Mouse (Mus musculus) adrenal gland, postnatal 25 days (tissue): ENCODE results near the gene Irs3. TPM values are rescaled to one million over a fixed set of nuclear protein-coding genes. Genes with fewer than 3 reads are reported as not detected.

Source experiments
- DNase-seq: peaks from one replicate; pipeline ENCODE4 v3.0.0; 2021; ENCODE audit warnings: mixed read lengths
- long read RNA-seq: library from polyadenylated mRNA; stranded (forward); transcript quantifications from one replicate; pipeline ENCODE4 v2.0.0, GENCODE M21; 2021
- total RNA-seq: library from RNA; stranded (reverse); gene quantifications from 2 replicates; pipeline ENCODE4 v1.2.3, GENCODE M21; 2021

Irs3 gene
- total RNA-seq, result 4.9 and 5.7 TPM in 2 replicates
- long read RNA-seq, partial matches to known transcripts, result 0 of 5 reads
- long read RNA-seq, other reads (novel, unspliced or antisense), result 1 of 5 reads

DNA sequence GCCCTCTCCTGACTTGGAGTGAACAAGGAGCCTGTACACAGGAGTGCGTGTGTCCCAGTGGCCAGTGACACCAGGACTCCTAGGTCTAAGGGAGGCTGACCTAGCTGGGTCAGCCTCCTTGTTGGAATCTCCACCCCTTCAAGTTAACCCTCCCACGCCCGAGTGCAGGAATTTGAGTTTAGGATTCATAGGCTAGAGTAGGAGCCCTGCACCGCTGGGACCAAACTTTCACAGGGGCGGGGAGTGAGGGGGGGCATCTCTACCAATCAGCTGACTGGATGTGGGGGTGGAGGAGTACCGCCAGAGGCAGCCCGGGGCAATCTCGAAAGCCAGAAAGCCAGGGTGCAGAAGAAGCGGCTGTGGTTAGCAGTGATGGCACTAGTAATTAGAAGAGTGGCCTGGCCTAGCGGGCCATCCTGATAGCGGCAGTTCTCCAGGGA is at the start of gene Irs3:
Gene Irs3, minus strand, starts transcription at position 63 of the 440 bp plus-strand sequence.
- DNase-seq, result no peak

- no peak for DNase-seq
Observed at GRCm38 (mm10) chr5:137694796-137695195, 49.3 kb upstream of the Irs3 start.

DNA sequence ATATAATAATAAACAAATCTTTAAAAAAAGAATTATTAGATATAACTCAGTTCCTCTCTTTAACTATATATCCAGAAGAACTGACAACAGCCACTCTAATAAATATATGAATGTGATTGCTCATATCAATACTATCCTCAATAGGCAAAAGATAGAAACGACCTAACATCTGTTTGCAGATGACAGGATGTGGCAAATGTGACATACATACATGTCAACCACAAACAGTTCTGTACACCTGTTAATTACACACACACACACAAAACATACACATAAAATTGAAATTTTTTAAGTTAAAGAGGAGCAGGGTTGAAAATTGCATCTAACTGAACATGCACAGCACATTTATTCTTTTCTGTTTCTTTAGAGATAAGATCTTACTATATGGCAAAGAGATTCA is 46.4 kb upstream of the Irs3 start:
- DNase-seq, result no peak

- DNase-seq, result no peak
Observed at GRCm38 (mm10) chr5:137690531-137690930, 45.0 kb upstream of the Irs3 start.

DNA sequence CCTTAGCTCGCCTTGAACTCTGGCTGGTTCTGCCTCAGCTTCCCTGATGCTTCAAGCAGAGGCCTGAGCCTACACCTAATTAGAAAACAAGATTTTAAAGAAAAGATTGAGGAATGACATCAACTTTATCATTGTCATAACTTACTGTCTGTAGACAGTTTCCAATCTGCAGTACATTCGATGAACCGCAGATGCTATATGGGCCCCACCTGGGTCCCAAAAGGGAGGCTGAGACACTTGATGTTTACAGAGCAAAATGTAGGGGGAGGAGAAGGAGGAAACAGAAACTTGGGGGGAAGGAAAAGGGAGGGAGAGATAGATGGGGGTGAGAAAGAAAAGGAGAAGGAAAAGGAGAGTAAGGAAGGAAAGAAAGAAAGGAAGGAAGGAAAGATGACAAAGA is 44.5 kb upstream of the Irs3 start:
- no peak for DNase-seq

DNA sequence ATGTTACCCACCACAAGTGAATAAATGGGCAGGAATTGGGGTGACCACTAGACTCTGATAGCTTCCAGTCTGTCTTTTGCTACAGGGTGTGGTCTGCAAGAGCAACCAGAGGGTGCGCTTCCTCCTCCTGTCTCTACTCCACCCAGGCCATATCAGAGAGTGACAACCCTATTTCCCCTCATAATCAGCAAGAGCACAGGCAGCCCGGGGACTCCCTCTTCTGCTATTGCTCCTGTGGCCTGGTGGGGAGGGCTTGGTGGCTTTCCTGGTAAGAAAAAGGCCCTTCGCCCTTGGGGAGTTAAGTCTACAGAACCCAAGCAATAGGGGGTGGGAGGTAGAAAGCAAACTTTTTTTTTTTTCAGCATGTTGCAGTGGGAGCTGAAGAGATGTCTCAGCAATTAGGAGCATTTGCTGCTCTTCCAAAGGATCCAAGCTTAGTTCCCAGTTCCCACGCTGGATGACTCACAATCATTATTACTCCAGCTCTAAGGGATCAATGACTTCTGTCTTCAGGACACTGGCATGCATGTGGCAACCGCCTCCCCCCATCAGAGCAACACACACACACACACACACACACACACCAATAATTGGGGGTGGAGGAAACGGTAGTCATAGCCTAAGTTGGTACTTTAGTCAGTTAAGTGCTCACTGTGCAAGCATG is 40.7 kb upstream of the Irs3 start:
- no peak for DNase-seq

GRCm38 (mm10) chr5:137685653-137686052 is 40.1 kb upstream of the Irs3 start:
- DNase-seq, result no peak

DNA sequence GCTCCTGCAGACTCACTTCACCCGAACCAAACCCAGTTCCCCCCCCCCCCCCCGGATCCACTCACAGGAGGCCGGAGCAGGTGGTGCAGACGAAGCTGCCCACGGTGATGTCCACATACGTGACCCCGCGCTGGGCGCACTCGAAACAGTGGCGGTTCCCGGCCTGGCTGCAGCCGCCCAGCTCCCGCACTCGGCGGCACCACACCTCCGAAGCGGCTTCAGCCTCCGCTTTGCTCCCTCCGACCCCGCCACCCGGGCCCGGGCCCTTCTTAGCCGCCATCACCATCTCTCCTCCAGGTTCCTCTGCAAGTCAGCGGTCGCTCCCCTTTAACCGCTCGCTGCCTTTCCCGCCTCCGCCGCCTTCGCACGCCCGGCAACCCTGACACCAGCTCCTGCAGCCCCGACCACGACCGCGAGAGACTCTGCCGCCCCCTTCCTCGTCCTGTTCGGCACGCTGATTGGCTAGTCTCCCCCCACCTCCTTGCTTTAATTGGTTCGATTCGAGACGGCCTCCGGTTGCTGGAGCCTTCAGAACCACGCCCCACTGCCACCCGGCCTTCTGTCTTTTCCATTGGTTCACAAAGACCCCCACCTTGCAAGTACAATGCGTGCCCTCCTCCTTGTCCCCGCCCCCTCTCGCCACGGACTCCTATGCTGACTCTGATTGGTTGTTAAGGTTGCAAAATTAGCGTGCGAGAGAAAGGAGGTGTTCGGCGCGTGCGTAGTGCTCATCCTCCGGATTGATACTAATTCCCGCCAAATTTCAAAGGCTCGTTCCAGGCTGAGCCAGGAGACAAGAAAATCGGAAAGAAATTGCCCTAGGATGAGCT is 39.0 kb upstream of the Irs3 start, which contains the start of gene Agfg2:
Gene Agfg2, minus strand, starts transcription at position 433 of the 830 bp plus-strand sequence.
- peak; percentile 96 for DNase-seq

GRCm38 (mm10) chr5:137683388-137684293 is 38.1 kb upstream of the Irs3 start:
- DNase-seq, result no peak

DNA sequence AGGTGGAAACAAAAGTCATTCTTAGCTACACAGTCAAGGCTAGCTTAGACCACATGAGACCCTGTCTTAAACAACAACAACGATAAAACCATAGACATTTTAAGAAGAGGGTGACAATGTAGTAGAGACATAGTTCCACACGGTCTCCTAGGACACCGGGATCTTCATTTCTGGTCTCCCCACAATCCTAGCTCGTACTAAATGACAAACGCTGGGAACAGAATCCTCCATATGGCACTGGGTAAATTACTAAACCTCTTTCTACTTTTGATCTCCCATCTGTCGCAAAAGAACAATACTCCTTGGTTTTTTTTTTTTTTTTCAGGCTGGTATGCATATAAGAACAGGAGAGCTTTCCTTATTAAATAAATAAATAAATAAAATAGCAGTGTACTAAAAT is 37.0 kb upstream of the Irs3 start:
- DNase-seq, result no peak

DNA sequence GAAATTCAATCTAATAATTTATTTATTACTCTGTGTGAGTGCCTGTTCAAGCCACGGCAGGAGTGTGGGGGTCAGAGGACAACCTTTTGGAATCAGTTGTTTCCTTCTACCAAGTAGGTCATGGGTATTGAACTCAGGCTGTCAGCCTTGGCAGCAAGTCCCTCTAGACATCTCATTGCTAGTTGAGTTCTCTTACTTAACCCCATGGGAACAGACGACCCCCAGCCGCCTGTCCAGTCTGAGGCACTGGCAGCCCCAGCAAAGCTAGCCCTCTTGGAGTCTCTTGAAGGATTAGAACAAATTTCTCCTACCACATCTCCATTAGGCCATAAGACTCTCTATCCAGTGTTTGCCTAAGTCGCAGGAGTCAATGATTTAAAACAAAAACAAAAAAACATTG is 34.2 kb upstream of the Irs3 start:
- DNase-seq, result no peak

DNA sequence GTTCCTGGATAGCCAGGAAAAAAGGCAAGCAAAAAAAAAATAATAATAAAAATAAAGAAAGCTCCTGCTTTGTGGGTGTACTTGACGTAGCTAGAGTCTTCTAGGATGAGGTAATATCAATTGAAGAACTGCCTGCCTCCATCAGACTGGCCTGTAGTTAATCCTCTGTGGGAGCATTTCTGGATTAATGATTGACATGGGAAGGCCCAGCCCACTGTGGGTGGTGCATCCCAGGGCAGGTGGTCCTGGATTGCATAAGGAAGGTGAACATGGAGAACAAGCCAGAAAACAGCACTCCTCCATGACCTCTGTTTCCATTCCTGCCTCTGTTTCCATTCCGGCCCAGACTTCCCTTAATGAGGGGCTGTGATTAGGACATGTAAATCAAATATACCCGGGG is 33.2 kb upstream of the Irs3 start:
- no peak for DNase-seq

- no peak for DNase-seq
Observed at GRCm38 (mm10) chr5:137677859-137678258, 32.3 kb upstream of the Irs3 start.

DNA sequence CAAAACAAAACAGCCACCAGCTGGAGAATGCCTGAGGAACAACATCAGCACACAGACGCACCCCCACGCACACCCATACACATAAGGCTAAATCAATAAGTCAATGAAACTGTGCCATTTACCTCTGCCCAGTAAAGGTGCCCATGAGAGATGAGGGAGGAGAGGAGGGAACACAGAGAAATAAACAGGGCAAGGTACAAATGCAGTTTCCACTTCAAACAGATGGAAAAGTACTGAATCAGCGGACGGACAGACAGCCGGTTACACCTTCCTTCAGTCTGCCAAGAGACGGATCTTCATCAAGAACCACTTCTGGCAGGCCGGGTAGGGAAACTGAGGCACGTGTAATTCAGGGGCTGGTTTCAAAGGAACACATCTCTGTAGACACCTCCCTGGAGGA is 29.3 kb upstream of the Irs3 start:
- DNase-seq, result no peak

- no peak for DNase-seq
Observed at GRCm38 (mm10) chr5:137673015-137673414, 27.5 kb upstream of the Irs3 start.

DNA sequence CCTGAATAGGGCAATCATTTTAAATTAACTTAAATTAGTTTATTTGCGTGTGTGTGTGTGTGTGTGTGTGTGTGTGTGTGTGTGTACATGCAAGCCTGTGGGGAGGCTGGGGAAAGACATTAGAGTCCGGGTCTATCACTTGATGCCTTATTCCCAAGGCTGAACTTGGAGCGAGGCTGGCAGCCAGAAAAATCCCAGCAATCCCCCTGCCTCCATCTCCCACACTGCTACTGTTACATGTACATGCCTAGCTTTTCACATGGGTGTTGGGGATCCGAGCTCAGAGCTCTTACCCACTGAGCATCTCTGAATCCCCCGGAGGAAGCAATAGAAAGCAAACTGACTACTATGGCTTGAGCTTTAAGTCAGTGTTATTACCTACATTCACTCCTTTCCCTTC is 26.8 kb upstream of the Irs3 start:
- DNase-seq, result no peak

GRCm38 (mm10) chr5:137671443-137672240 is 26.1 kb upstream of the Irs3 start:
- peak; percentile 71 for DNase-seq

- no peak for DNase-seq
Observed at GRCm38 (mm10) chr5:137670240-137670639, 24.7 kb upstream of the Irs3 start.

DNA sequence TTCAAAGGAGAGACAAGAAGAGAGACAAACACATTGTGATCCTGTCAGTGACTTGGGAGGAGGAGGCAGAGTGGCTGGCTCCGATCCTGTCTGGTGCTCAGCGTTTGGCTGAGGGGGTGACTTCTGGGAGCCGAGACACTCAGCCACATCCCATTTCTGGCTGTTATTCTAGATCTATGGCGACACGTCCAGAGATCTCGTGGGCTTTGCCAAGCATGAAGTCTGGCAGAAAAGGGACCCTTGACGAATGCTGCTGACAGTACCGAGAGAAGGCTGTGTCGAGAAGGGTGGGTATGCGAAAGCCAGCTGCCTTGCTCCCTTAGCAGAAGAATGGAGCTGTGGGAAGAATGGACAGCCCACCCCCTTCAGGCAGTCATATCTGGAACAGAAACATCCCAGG is 23.5 kb upstream of the Irs3 start:
- DNase-seq, result no peak

GRCm38 (mm10) chr5:137663057-137663456 is 17.5 kb upstream of the Irs3 start:
- DNase-seq, result no peak

DNA sequence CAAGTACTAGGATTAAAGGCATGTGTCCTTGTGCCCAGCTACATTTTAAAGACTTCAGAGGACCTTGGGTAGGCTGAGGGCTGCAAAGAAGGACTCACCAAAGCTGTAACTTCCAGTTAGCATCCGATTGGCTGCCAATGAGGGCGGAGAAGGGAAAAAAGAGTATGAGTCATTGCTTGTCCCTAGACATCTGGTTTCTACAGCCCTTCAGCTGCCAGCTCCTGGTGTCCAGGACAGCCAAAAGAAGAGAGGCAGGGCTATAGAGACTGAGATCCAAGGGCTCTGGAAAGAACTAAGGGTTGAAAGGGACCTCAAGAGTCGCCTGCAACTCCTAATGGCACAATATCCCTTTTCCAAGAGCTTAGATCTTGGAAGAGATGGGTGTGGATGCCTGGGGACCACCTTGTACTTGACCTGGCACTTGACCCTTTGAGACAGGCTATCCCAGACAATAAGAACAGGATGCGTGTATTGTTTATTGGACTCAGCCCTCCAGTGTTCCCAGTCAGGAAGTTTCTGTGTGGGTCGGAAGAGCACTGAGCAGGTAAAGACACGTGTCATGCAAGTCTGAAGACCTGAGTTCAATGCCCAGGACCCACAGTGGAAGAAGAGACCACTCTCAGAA is 14.7 kb upstream of the Irs3 start:
- peak; percentile 59 for DNase-seq
